Mouse (Mus musculus): Measurements from ENCODE around the gene Polrmt.
A peak's percentile ranks its signal among the peaks of the same experiment; 100 is the strongest.
"Not testable (repeated sequence)": the region's sequence is repeated elsewhere in the genome, so short reads cannot be mapped to it uniquely, and the experiment has no call there.

Gene Polrmt

GRCm38 (mm10) chr10:79706406-79707094 lies 39.8 kb downstream of the Polrmt start:
- DNase-seq = peak; percentile 75

GRCm38 (mm10) chr10:79705951-79706350 lies 40.4 kb downstream of the Polrmt start:
- peak; percentile 59 for DNase-seq

GRCm38 (mm10) chr10:79704970-79705360 lies 41.4 kb downstream of the Polrmt start:
- DNase-seq = no peak

GRCm38 (mm10) chr10:79704065-79704969 lies 42.1 kb downstream of the Polrmt start, which contains the start of gene Bsg:
TSS of gene Bsg (plus strand) at chr10:79704491.
- DNase-seq = peak; percentile 99

- DNase-seq = peak; percentile 58
Measured at GRCm38 (mm10) chr10:79703541-79703940, 42.8 kb downstream of the Polrmt start.

GRCm38 (mm10) chr10:79702970-79703369 lies 43.4 kb downstream of the Polrmt start:
- DNase-seq = not testable (repeated sequence)

GRCm38 (mm10) chr10:79701443-79702129 lies 44.8 kb downstream of the Polrmt start:
- peak; percentile 62 for DNase-seq

- no peak for DNase-seq
Measured at GRCm38 (mm10) chr10:79700676-79701075, 45.7 kb downstream of the Polrmt start.

- peak; percentile 53 for DNase-seq
Measured at GRCm38 (mm10) chr10:79698459-79698858, 47.9 kb downstream of the Polrmt start.

- DNase-seq = peak; percentile 91
Measured at GRCm38 (mm10) chr10:79697916-79698315, 48.5 kb downstream of the Polrmt start.

- peak; percentile 54 for DNase-seq
Measured at GRCm38 (mm10) chr10:79696129-79696651, 50.2 kb downstream of the Polrmt start.

GRCm38 (mm10) chr10:79695231-79696128 lies 50.9 kb downstream of the Polrmt start:
- DNase-seq = peak; percentile 85

GRCm38 (mm10) chr10:79694379-79694655 lies 52.1 kb downstream of the Polrmt start:
- DNase-seq = no peak

- no peak for DNase-seq
Measured at GRCm38 (mm10) chr10:79693580-79694378, 52.6 kb downstream of the Polrmt start.

- no peak for DNase-seq
Measured at GRCm38 (mm10) chr10:79691986-79692548, 54.3 kb downstream of the Polrmt start.

- no peak for DNase-seq
Measured at GRCm38 (mm10) chr10:79689178-79689577, 57.2 kb downstream of the Polrmt start.

GRCm38 (mm10) chr10:79688720-79689119 lies 57.7 kb downstream of the Polrmt start, which contains the start of gene Gzmm:
TSS of gene Gzmm (plus strand) at chr10:79689020.
- no peak for DNase-seq

- DNase-seq = no peak
Measured at GRCm38 (mm10) chr10:79687513-79687912, 58.9 kb downstream of the Polrmt start.

GRCm38 (mm10) chr10:79686691-79687090 lies 59.7 kb downstream of the Polrmt start:
- DNase-seq = no peak

GRCm38 (mm10) chr10:79686219-79686618 lies 60.2 kb downstream of the Polrmt start:
- no peak for DNase-seq
